Mouse (Mus musculus) lung, postnatal 10 days (tissue): Measurements from ENCODE around the gene Ncoa4.
A peak's percentile ranks its signal among the peaks of the same experiment; 100 is the strongest.
"Not testable (repeated sequence)": the region's sequence is repeated elsewhere in the genome, so short reads cannot be mapped to it uniquely, and the experiment has no call there.

Source experiments
- DNase-seq: peaks from one replicate; pipeline ENCODE4 v3.0.0; 2021

The Ncoa4 gene

GRCm38 (mm10) chr14:32161090-32161885 lies 1.6 kb downstream of the Ncoa4 start:
- DNase-seq = no peak

DNA sequence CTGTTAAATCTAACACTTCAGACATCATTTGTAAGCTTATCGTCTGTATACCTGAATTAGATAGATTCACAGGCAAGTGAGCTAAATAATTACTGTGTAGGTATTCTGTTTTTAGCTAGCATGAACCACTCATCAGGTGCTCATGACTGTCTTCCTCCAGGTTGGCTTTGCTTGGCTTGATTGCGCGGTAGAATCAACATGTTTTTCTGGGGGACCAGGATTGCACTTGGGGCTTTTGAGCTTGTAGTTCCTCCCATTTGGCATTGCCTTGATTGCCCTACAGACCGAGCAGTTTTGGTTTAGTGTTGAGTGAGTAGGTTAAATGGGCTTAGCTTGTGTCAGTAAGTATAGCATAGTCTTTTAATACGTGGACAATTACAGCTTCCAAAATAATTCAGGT lies 2.6 kb downstream of the Ncoa4 start:
- no peak for DNase-seq

DNA sequence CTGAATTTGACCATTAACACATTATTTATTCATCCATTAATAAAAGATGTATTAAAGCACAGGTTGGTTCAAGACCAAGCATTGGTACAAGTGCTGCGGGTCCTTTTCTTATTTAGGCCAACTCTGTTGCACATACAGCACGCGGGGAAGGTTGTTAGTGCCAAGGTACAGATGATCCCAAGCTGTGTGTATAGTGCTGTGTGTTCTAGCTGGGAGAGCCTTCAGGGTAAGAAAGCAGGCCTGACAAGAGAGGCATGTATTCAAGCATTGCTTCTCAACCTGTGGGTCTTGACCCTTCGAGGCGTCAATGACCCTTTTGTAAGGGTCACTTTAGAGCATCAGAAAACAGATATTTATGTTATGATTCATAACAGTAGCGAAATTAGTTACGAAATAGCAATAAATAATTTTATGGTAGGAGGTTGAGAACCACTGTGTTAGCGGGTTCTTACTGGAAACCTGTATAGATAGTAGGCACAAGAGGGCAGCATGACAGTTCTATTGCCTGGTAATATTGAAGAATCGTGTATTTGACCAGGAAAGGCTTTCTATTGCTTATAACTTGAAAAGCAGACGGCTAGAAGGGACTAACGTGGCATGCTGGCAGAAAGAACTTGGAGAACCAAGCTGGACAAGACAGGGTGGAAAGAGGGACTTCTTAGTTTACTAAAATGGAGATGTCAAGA lies 3.7 kb downstream of the Ncoa4 start:
- DNase-seq = no peak

DNA sequence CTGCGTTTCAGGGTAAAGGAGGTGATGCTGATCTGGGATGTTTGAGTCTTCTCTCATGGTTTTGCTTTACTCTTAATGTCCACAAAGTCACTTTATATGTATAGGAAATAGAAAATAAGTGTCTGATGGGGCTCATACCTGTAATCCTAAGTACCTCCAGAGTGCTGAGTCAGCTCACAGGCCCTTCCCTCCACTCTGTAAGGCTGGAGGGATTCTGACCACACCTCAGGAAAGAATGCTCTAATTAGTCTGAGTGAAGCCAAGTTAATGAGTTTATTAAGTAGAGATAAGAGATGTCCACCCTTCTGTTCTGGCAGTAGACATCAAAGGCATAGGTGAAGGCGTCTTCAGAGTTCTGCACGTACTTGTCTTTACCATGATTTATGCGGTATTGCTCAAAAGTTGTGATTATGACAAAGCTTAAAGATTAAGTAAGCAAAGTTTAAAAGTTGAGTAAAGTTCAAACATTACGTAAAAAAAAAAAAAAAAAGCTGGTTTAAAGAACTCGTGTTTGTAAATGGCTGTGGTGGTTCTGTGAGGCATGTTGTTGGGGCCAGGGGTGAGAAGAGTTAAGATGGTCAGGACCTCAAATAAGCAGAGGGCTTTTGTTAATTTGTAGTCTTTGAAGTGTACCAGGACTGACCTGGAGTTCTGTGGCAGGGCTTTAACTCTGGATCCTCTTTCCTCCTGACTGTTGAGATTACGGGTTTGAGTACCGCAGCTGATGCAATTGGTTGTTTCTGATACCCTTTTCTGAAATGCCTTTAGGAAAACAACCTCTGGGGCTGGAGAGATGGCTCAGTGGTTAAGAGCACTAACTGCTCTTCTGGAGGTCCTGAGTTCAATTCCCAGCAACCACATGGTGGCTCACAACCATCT lies 4.7 kb downstream of the Ncoa4 start:
- no peak for DNase-seq

DNA sequence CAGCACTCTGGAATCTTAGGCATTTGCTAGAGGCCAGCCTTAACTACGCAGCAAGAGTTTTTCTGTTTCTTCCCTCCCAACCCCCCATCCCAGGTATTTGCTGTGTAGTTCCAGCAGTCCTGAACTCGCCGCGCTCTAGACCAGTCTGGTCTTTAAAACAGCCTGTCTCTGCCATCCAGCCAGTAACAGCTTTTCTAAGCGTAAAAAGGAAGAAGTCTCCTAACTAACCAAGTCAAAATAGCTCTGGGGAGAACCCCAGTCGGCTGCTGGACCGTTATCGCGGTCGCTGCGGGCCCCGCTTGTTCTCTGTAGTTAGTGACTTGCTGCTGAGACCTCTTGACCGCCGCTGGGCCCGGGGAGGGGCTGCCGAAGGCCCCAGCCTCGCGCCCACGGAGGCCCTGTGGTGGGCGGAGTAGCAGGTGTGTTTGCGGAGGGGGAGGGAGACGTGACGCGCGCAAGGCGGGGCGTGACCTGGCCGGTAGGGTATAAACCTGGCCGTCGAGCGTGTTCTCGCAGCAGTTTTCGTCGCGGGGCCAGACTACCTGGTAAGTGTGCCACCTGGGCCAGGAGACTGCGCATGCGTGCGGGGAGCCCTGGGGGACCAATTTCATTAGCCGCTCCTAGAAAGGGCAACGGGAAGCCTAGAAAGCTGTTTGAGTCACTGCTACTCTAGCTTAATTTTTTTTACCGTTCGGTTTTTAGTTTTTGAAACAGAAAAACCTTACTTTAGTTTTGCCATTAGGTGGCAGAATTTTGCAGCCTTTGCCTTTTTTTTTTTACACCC lies 5.8 kb downstream of the Ncoa4 start:
- DNase-seq = peak; percentile 73

GRCm38 (mm10) chr14:32166062-32166441 lies 6.4 kb downstream of the Ncoa4 start:
- DNase-seq = no peak

DNA sequence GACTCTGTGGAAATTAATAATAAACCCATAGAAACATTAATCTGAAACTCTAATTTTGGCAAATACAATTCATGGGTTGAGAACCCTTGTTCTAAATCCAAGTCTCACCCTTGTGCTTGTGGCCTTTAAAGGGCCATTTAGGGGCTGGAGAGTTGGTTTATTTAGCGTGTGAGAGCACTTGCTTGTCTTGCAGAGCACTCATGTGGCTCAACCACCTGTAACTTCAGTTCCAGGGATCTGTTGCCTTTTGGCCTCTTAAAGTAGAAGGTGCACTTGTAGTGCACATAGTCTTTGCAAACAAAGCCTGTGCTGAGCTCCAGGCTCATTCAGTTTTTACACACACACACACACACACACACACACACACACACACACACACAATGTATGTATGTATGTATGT lies 7.2 kb downstream of the Ncoa4 start:
- DNase-seq = peak; percentile 20

DNA sequence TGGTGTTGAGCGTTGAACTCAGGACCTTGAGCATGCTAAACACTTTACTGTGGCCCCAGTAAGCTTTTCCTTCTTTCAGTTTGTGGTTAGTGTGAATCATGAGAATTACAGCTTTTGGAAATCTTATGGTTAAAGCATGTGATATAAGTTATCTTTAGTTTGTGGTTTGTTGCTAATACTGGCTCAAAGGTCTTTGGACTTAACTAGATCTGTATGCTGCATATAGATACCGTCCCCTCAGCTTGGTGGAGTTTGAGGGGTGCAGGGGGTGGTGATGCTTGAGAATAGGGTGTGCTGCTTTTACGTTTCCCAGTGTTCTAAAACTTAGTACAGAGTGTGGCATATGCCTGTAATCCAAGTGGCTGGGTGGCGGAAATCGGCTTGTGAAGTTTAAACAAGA lies 7.7 kb downstream of the Ncoa4 start:
- DNase-seq = no peak

GRCm38 (mm10) chr14:32168653-32169231 lies 9.1 kb downstream of the Ncoa4 start:
- DNase-seq = peak; percentile 18

- no peak for DNase-seq
Observed at GRCm38 (mm10) chr14:32170137-32170536, 10.5 kb downstream of the Ncoa4 start.

DNA sequence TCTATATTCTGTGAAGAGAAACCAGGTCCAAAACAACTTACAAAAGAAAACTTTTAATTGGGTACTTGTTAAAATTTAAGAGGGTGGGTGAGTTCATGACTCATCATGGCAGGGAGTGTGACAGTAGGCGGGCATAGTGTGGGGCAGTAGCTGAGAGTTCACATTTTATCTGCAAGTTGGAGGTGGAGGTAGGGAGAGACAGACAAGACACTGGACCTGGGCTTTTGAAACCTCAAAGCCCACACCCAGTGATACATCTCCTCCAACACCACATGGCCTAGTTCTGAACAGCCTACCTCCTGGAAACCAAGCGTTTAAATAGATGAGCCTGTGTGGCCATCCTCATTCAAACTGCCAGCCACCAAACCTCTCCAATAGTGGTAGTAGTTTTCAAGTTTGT lies 15.6 kb downstream of the Ncoa4 start:
- no peak for DNase-seq

DNA sequence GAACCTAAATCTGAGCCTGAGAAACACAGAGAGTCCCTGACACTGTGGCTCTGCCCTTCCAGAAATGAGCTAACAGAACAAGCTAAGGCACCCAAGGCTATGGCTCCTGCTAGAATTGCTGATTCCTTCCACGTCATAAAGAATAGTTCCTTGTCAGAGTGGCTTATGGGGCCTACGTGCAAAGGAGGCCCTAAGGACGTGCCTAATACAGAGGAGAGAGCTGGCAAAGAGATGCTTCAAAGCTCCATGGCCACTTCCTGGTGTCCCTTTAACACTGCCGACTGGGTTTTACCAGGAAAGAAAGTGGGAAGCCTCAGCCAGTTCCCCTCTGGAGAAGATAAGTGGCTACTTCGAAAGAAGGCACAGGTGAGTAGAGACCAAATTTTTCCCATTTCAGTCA lies 16.9 kb downstream of the Ncoa4 start:
- not testable (repeated sequence) for DNase-seq

DNA sequence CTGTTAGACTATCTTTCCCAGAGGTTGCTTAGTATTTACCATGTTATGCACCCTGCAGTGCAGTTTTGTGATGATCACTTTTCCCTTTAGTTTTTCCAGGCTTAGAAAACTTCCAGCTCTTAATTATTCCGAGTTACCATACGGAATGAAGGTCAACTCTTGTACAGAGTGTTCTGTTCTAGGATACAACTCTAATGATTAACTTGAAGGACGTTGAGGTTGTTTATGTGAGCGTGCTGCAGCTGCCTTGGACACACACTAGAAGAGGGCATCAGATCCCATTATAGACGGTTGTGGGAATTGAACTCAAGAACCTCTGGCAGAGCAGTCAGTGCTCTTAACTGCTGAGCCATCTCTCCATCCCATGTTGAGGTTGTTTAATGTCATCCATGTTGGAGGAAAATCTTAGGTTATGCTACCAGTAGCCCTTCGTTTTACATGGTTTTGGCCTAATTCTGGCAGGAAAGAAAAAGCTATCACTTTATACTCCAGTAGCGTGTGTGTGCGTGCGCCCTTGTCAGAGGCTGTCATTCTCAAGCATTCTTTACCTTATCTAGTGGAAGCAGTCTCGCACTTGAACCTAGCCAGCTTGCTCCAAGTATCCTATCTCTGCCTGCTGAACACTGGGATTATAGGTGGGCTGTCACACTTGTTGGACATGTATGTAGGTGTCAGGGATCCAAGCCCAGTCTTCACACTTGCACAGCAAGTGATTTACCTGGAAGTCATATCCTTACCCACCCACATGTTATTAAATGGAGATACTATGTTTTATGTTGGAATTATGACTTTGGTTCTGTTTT lies 19.9 kb downstream of the Ncoa4 start:
- no peak for DNase-seq

DNA sequence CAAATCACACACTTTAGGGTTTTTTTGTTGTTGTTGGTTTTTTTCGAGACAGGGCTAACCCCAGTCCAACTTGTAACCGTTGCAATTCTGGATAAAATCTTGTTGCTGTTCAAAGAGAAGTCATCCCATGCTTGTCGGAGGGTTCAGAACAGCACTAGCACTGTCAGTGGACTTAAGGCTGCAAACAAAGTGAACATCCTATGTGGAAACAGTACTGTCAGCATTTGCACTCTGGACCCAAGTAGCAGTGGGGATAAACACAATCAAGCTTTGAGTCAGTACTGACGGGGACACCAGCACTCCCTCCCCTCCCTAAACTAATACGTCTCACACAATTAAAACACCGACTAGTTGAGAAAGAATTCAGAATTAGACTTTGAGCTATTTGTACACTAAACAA lies 21.2 kb downstream of the Ncoa4 start:
- no peak for DNase-seq

DNA sequence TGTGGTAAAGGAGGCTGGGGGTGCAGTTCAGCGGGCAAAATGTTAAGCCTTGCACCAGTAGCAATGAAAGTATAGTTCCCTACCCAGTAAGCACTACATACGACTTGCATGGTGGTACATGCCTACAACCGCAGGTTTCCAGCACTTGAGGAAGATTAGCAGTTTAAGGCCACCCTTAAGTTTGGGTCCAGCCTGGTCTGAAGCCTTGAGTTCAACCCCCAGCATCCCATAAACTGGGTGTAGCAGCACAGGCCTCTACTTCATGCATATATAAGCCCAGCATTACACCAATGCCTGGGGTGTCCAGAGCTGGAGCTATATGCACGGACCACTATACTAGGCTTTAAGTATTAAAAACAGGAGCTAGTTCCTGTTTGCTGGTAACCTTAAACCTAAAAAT lies 24.2 kb downstream of the Ncoa4 start:
- no peak for DNase-seq

DNA sequence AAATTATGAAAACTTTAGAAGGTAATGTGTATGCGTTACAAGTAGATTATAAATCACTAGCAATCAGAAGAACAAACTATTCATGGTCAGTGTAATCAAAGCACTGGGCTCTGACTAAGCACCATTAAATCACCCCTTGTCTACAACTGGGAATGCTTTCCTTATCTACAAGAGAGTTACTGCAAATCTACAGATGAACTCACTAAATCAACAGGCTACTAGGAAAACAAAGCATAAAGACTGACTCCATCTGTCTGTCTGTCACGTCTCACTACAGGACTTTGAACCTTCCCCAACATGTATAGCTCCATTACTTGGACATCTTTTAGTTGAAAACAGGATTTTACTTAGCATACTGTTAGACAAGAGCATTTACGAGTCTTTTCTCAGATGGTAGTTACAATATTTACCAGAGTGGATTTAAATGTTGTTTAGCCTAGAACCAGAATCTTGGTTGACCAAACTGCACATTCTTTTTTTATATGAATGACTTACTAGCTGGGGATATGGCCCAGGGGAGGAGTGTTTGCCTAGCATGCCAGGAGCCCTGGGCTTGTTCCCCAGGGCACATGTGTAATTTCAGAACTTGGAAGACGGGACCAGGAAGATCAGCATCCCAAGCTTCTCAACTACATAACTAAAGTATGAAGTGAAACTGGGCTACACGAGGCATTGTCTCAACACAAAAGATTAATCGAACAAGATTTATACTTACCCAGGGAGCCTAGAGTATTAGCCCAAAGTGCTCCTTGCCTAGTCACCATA lies 31.1 kb downstream of the Ncoa4 start:
- no peak for DNase-seq

DNA sequence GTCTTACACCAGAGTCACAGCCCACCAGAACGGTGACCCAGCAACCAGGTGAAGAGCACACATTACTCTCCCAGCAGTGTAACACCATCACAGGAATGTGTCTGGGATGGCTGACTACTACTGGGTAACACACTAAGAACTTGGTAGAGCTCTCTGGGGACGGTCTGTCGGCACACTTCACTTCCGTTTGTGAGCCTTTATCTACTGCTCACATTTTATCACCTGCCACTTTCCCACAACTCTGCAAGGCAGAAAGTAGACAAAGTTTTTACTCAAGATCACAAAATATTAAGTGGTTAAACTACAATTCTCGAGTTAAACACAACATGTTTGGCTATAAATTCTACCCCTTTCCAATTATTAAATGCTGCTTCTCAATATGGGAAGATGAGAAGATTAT lies 32.3 kb downstream of the Ncoa4 start:
- DNase-seq = no peak

- peak; percentile 71 for DNase-seq
Observed at GRCm38 (mm10) chr14:32192437-32192836, 32.8 kb downstream of the Ncoa4 start.

DNA sequence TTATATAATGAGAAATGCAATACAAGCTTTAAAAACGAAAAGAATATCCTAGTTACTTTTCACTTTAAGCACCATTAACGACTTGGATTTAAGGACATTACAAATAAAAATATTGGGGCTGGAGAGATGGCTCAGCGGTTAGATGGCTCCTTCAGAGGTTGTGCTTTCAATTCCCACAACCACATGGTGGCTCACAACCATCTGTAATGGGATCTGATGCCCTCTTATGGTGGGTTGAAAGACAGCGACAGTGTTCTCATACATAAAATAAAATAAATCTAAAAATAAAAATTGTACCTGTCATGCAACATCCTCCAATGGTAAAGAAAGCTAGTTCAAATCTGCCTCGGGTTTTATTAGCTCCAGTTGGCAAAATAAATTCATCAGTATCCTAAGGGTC lies 33.9 kb downstream of the Ncoa4 start:
- not testable (repeated sequence) for DNase-seq

DNA sequence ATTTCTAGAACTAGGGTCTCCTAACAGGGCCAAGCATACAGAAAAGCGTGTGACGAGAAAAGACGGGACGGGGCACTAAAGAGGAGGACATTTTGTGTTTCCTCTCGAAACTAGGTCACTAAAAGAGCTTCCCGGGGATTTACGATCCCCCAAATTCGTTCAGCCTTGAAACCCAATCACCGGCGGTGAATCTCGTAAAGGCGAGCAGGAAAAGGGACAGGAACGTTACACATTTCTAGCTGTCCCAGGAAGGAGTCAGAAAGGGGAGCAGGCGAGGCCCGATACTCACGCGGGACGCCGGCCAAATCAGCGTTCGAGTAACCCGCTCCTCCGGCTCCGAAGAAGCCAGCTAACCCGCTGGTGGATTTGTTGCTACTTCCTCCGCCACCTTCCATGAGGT lies 41.7 kb downstream of the Ncoa4 start:
- DNase-seq = no peak
